Mouse (Mus musculus) liver, adult 2 months (tissue): ENCODE measurements around the gene Zdhhc4.

ENCODE experiments used
- CTCF ChIP-seq: fragments of 200-500 bp; IDR thresholded peaks from 2 replicates; pipeline ENCODE4 v1.5.1; 2011; ENCODE audit warnings: low read depth, low read length, control low read depth
- POLR2A ChIP-seq: fragments of 200-500 bp; IDR thresholded peaks from 2 replicates; pipeline ENCODE4 v1.6.1; 2011; ENCODE audit warnings: low read length, control low read depth; ENCODE audit not compliant: insufficient read depth; ENCODE audit errors: extremely low read depth

DNA sequence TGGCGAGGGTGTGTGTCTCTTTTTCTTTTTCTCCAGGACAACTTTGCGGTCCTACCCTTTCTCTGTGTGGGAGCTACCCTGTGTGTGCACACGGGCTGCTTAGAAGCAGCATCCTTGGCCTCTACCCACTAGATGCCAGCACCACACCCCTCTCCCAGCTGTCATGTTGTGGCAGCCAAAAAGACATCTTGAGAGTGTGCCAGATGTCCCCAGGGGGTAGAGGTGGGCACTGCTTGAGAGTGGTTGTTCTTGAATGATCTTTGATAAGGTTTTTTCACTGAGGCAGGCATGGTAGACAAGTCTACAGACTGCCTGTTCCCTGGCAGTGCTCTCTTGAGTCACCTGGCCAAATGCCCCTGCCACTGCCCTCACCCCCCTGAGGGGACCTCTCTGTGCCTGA is 38.9 kb upstream of the Zdhhc4 start:
- TF ChIP-seq POLR2A = no peak
- no peak for TF ChIP-seq CTCF
